Mouse (Mus musculus) testis, adult 2 months (tissue): Measurements from ENCODE around the gene Gm10799.
"Not testable (repeated sequence)": the region's sequence is repeated elsewhere in the genome, so short reads cannot be mapped to it uniquely, and the experiment has no call there.

Source experiments
- CTCF ChIP-seq: fragments of 200-500 bp; IDR thresholded peaks from 2 replicates; pipeline ENCODE4 v1.5.1; 2012; ENCODE audit warnings: low read depth, mild to moderate bottlenecking, inconsistent platforms, low read length, moderate library complexity; ENCODE audit not compliant: control insufficient read depth, insufficient read depth, insufficient replicate concordance
- POLR2A ChIP-seq: fragments of 200-500 bp; IDR thresholded peaks from 2 replicates; pipeline ENCODE4 v1.6.1; 2012; ENCODE audit warnings: low read depth, mild to moderate bottlenecking, inconsistent platforms, low read length, moderate library complexity; ENCODE audit not compliant: control insufficient read depth

GRCm38 (mm10) chr2:104087562-104087961 lies 19.2 kb upstream of the Gm10799 start:
- not testable (repeated sequence) for TF ChIP-seq CTCF, POLR2A
